Mouse (Mus musculus) heart, embryonic 15.5 days (tissue): ENCODE results near the gene Urm1. TPM values are rescaled to one million over a fixed set of nuclear protein-coding genes. Genes with fewer than 3 reads are reported as not detected.

ENCODE experiments used
- ATAC-seq: fragments of 200-750 bp; cut with Nextera tagmentation; replicated peaks from 2 replicates; pipeline ENCODE4 v1.8.0; 2017; ENCODE audit warnings: low read depth, moderate TSS enrichment; ENCODE audit not compliant: insufficient number of reproducible peaks, insufficient read depth, low FRiP score
- H3K27ac ChIP-seq: fragments of 300-500 bp; sonication (generic); 2 replicates; pipeline ENCODE4 v1.5.1; 2015; ENCODE audit warnings: mild to moderate bottlenecking, inconsistent platforms
- H3K27me3 ChIP-seq: fragments of 300-500 bp; sonication (generic); 2 replicates; pipeline ENCODE4 v1.6.1; 2015; ENCODE audit warnings: inconsistent platforms
- H3K36me3 ChIP-seq: fragments of 300-500 bp; sonication (generic); 2 replicates; pipeline ENCODE4 v1.6.1; 2015; ENCODE audit warnings: mild to moderate bottlenecking, inconsistent platforms
- H3K4me1 ChIP-seq: fragments of 300-500 bp; sonication (generic); replicated peaks from 2 replicates; pipeline ENCODE4 v1.6.1; 2015; ENCODE audit warnings: inconsistent platforms
- H3K4me2 ChIP-seq: fragments of 300-500 bp; sonication (generic); 2 replicates; pipeline ENCODE4 v1.6.1; 2015; ENCODE audit warnings: inconsistent platforms, mild to moderate bottlenecking, moderate library complexity
- H3K4me3 ChIP-seq: fragments of 300-500 bp; sonication (generic); 2 replicates; pipeline ENCODE4 v1.5.1; 2015; ENCODE audit warnings: mild to moderate bottlenecking, inconsistent platforms
- H3K9ac ChIP-seq: fragments of 300-500 bp; sonication (generic); 2 replicates; pipeline ENCODE4 v1.6.1; 2015; ENCODE audit warnings: mild to moderate bottlenecking, inconsistent platforms
- H3K9me3 ChIP-seq: fragments of 300-500 bp; sonication (generic); replicated peaks from 2 replicates; pipeline ENCODE4 v1.6.1; 2016; ENCODE audit warnings: inconsistent platforms
- WGBS: fragments of 180-500 bp; shearing (Covaris S2); methylation state at CpG from one replicate; pipeline ENCODE4 v1.1.7; 2015; ENCODE audit warnings: mixed read lengths; 5-methylcytosine and 5-hydroxymethylcytosine counted together
- polyA plus RNA-seq: library from polyadenylated mRNA; unstranded; fragments of >200 nt; fragmentation: Nextera tagmentation; extraction: Ambion mirVana; gene quantifications from 2 replicates; pipeline ENCODE4 v1.2.1, GENCODE M21; 2015

Urm1 gene
- polyA plus RNA-seq, 1 experiment from 2014 or later = 13.0 TPM

- Histone ChIP-seq H3K4me1 (peaks cover 14% of the 10 kb centered on the region), H3K4me3 (peak within 1 kb of the TSS; percentile 79), H3K36me3 (peaks cover 24% of the 10 kb centered on the region), H3K4me2 (peak within 1 kb of the TSS; percentile 86), H3K27ac (peak within 1 kb of the TSS; percentile 82), H3K27me3 (0 out of 2 replicates have a peak, but pooled peaks cover 3% of the 10 kb centered on the region), H3K9me3 (no peaks in the 10 kb centered on the region), H3K9ac (peak within 1 kb of the TSS; percentile 84)
- WGBS = 4% methylated on average over 28 of the region's 28 CpGs
- ATAC-seq = peak; percentile 97
Measured at GRCm38 (mm10) chr2:29802075-29802826, 17.6 kb upstream of the Urm1 start, which contains the start of gene Slc27a4. Slc27a4 (plus strand) TSS chr2:29802634.

- Histone ChIP-seq H3K4me3 (peak overlapping the region; percentile 79), H3K36me3 (peaks cover 27% of the 10 kb centered on the region), H3K4me1 (peaks cover 14% of the 10 kb centered on the region), H3K4me2 (peak overlapping the region; percentile 86), H3K9me3 (no peaks in the 10 kb centered on the region), H3K27me3 (0 out of 2 replicates have a peak, but pooled peaks cover 3% of the 10 kb centered on the region), H3K27ac (peak overlapping the region; percentile 82), H3K9ac (peak overlapping the region; percentile 84)
- WGBS = under 1% methylated on average over 35 of the region's 39 CpGs
- peak; percentile 50 for ATAC-seq
Measured at GRCm38 (mm10) chr2:29802827-29803201, 17.1 kb upstream of the Urm1 start.

- Histone ChIP-seq H3K9me3 (no peaks in the 10 kb centered on the region), H3K27ac (peak overlapping the region; percentile 82), H3K4me2 (peak overlapping the region; percentile 86), H3K4me3 (peak overlapping the region; percentile 79), H3K36me3 (peaks cover 33% of the 10 kb centered on the region), H3K4me1 (peaks cover 14% of the 10 kb centered on the region), H3K27me3 (0 out of 2 replicates have a peak, but pooled peaks cover 3% of the 10 kb centered on the region), H3K9ac (peak overlapping the region; percentile 84)
- no peak for ATAC-seq
- WGBS = 14% methylated on average over 6 of the region's 6 CpGs
Measured at GRCm38 (mm10) chr2:29803400-29803831, 16.5 kb upstream of the Urm1 start.

- WGBS = 79% methylated on average over 11 of the region's 11 CpGs
- peaks cover 33% of the 10 kb centered on the region; the same call in 1 of the 2 replicates for H3K36me3 ChIP-seq
Measured at GRCm38 (mm10) chr2:29815678-29816371, 4.0 kb upstream of the Urm1 start.

GRCm38 (mm10) chr2:29817426-29818232 is 2.2 kb upstream of the Urm1 start:
- peaks cover 18% of the 10 kb centered on the region for H3K4me1 ChIP-seq
- H3K9ac ChIP-seq = no peak overlapping the region
- ATAC-seq = peak; percentile 40; the same call in 1 of the 2 replicates
- H3K27ac ChIP-seq = no peak overlapping the region
- H3K36me3 ChIP-seq = peaks cover 19% of the 10 kb centered on the region; the same call in 1 of the 2 replicates
- H3K4me2 ChIP-seq = peak overlapping the region; percentile 37
- no peaks in the 10 kb centered on the region for H3K9me3 ChIP-seq
- 31% methylated on average over 8 of the region's 8 CpGs for WGBS
- no peak overlapping the region for H3K4me3 ChIP-seq
- no peaks in the 10 kb centered on the region for H3K27me3 ChIP-seq

More at GRCm38 (mm10) chr2:29815678-29816371, 4.0 kb upstream of the Urm1 start:
- H3K4me1 ChIP-seq = peaks cover 16% of the 10 kb centered on the region
- no peaks in the 10 kb centered on the region for H3K9me3 ChIP-seq
- no peak for ATAC-seq
- no peak overlapping the region for H3K4me3 ChIP-seq
- no peak overlapping the region for H3K27ac ChIP-seq
- H3K27me3 ChIP-seq = no peaks in the 10 kb centered on the region
- no peak overlapping the region for H3K9ac ChIP-seq
- H3K4me2 ChIP-seq = no peak overlapping the region

- 29% methylated on average over 2 of the region's 2 CpGs for WGBS
- Histone ChIP-seq H3K27ac (no peak overlapping the region), H3K27me3 (no peaks in the 10 kb centered on the region)
Measured at GRCm38 (mm10) chr2:29819363-29819762, 512 bp upstream of the Urm1 start.

GRCm38 (mm10) chr2:29826318-29826925 is 6.5 kb downstream of the Urm1 start:
- peak overlapping the region; percentile 88 for H3K27ac ChIP-seq
- 15% methylated on average over 11 of the region's 11 CpGs for WGBS

More at GRCm38 (mm10) chr2:29819363-29819762, 512 bp upstream of the Urm1 start:
- H3K36me3 ChIP-seq = peaks cover 9% of the 10 kb centered on the region; the same call in 1 of the 2 replicates
- peak overlapping the region; percentile 87 for H3K4me2 ChIP-seq
- ATAC-seq = no peak
- no peak overlapping the region for H3K4me3 ChIP-seq
- H3K4me1 ChIP-seq = peaks cover 18% of the 10 kb centered on the region
- no peak overlapping the region for H3K9ac ChIP-seq
- H3K9me3 ChIP-seq = no peaks in the 10 kb centered on the region

GRCm38 (mm10) chr2:29826926-29827708 is 7.2 kb downstream of the Urm1 start:
- H3K9me3 ChIP-seq = no peaks in the 10 kb centered on the region
- H3K27ac ChIP-seq = peak overlapping the region; percentile 88
- peak; percentile 98 for ATAC-seq
- H3K4me1 ChIP-seq = peaks cover 14% of the 10 kb centered on the region
- peak overlapping the region; percentile 85 for H3K4me2 ChIP-seq
- peak overlapping the region; percentile 82 for H3K9ac ChIP-seq
- H3K4me3 ChIP-seq = peak overlapping the region; percentile 79
- 0% methylated on average over 48 of the region's 48 CpGs for WGBS
- H3K36me3 ChIP-seq = 0 out of 2 replicates have a peak, but pooled peaks cover 2% of the 10 kb centered on the region
- H3K27me3 ChIP-seq = no peaks in the 10 kb centered on the region

More at GRCm38 (mm10) chr2:29826318-29826925, 6.5 kb downstream of the Urm1 start:
- H3K9me3 ChIP-seq = no peaks in the 10 kb centered on the region
- H3K4me1 ChIP-seq = peaks cover 14% of the 10 kb centered on the region
- no peak for ATAC-seq
- peak overlapping the region; percentile 79 for H3K4me3 ChIP-seq
- 0 out of 2 replicates have a peak, but pooled peaks cover 2% of the 10 kb centered on the region for H3K36me3 ChIP-seq
- H3K27me3 ChIP-seq = no peaks in the 10 kb centered on the region
- peak overlapping the region; percentile 57 for H3K9ac ChIP-seq
- peak overlapping the region; percentile 64 for H3K4me2 ChIP-seq

GRCm38 (mm10) chr2:29827709-29828024 is 7.8 kb downstream of the Urm1 start:
- Histone ChIP-seq H3K27me3 (no peaks in the 10 kb centered on the region), H3K27ac (peak overlapping the region; percentile 69; the same call in 1 of the 2 replicates), H3K4me1 (peaks cover 14% of the 10 kb centered on the region), H3K9me3 (no peaks in the 10 kb centered on the region), H3K4me3 (peak overlapping the region; percentile 79), H3K36me3 (peaks cover 5% of the 10 kb centered on the region; the same call in 1 of the 2 replicates), H3K9ac (peak overlapping the region; percentile 82), H3K4me2 (peak overlapping the region; percentile 85)
- ATAC-seq = no peak
- WGBS = 2% methylated on average over 12 of the region's 12 CpGs

GRCm38 (mm10) chr2:29831106-29831505 is 11.2 kb downstream of the Urm1 start:
- H3K4me3 ChIP-seq = no peak overlapping the region
- H3K4me1 ChIP-seq = peaks cover 13% of the 10 kb centered on the region
- no peak overlapping the region for H3K4me2 ChIP-seq
- no peak overlapping the region for H3K27ac ChIP-seq
- no peaks in the 10 kb centered on the region for H3K27me3 ChIP-seq
- H3K9ac ChIP-seq = no peak overlapping the region
- peaks cover 15% of the 10 kb centered on the region; the same call in 1 of the 2 replicates for H3K36me3 ChIP-seq
- H3K9me3 ChIP-seq = no peaks in the 10 kb centered on the region
- ATAC-seq = no peak
- WGBS = 87% methylated on average over 4 of the region's 4 CpGs
